ENCODE assay signal across 8 mouse cellular contexts in genomic region chr9:21288404-21289336, GRCm38 (mm10). TPM values are rescaled to one million over a fixed set of nuclear protein-coding genes. Genes with fewer than 3 reads are reported as not detected.
DNase-seq lines count a peak whose midpoint lies in the region; ATAC-seq and TF ChIP-seq lines count a peak whose summit lies in the region.

No protein-coding gene starts in this region.

- H3K9me3 ChIP-seq in heart, embryonic 10.5 days: no peaks in the 10 kb centered on the region
- no peaks in the 10 kb centered on the region for H3K9me3 ChIP-seq in heart, embryonic 13.5 days
- no peaks in the 10 kb centered on the region for H3K9me3 ChIP-seq in liver, embryonic 14.5 days (ENCODE audit: control insufficient read depth, low read length)

- intact Hi-C loops in heart, postnatal 36 days (cut with DNase I): no loop called here

- peak overlapping the region; percentile 92 for H3K4me3 ChIP-seq in heart, embryonic 10.5 days
- peak overlapping the region; percentile 90 for H3K4me3 ChIP-seq in heart, embryonic 13.5 days
- peak overlapping the region; percentile 92 for H3K4me3 ChIP-seq in liver, embryonic 14.5 days (ENCODE audit: insufficient read depth in 1 of 2, low read depth in 2 of 2, low read length in 2 of 2)

- 73% methylated on average over 13 of the region's 13 CpGs for WGBS in heart, embryonic 10.5 days
- WGBS in heart, embryonic 13.5 days: 63% methylated on average over 13 of the region's 13 CpGs
- 49% methylated on average over 13 of the region's 13 CpGs for WGBS in liver, embryonic 14.5 days (ENCODE audit: insufficient replicate concordance)

- DNase-seq in heart, embryonic 10.5 days (ENCODE audit: low spot score): no peak
- DNase-seq in heart, postnatal 36 days: no peak
- peak; percentile 57 for DNase-seq in T-cell, adult 2 months (ENCODE audit: low spot score)
- DNase-seq in liver, embryonic 14.5 days (ENCODE audit: low read depth in 3 of 3, low spot score in 3 of 3): no peak
- peak; percentile 34 for DNase-seq in retina, postnatal 1 day
- no peak for DNase-seq in urinary bladder, adult 18-20 months (ENCODE audit: low spot score in 2 of 2)

- peaks cover 33% of the 10 kb centered on the region for H3K36me3 ChIP-seq in heart, embryonic 10.5 days
- peaks cover 27% of the 10 kb centered on the region for H3K36me3 ChIP-seq in heart, embryonic 13.5 days
- H3K36me3 ChIP-seq in liver, embryonic 14.5 days (replicated peaks; ENCODE audit: control insufficient read depth, insufficient read depth, low read depth): peaks cover 29% of the 10 kb centered on the region

- peak overlapping the region; percentile 79 for H3K9ac ChIP-seq in heart, embryonic 13.5 days
- peak overlapping the region; percentile 96 for H3K9ac ChIP-seq in liver, embryonic 14.5 days (replicated peaks)

- H3K27ac ChIP-seq in heart, embryonic 10.5 days: peak overlapping the region; percentile 92
- peak overlapping the region; percentile 90 for H3K27ac ChIP-seq in heart, embryonic 13.5 days (replicated peaks)
- peak overlapping the region; percentile 87 for H3K27ac ChIP-seq in liver, embryonic 14.5 days

- TF ChIP-seq CTCF in liver, embryonic 14.5 days (IDR thresholded peaks at IDR 0.05; ENCODE audit: low read depth): no peak

- peaks cover 38% of the 10 kb centered on the region for H3K4me1 ChIP-seq in heart, embryonic 10.5 days
- peaks cover 42% of the 10 kb centered on the region for H3K4me1 ChIP-seq in heart, embryonic 13.5 days
- H3K4me1 ChIP-seq in liver, embryonic 14.5 days (replicated peaks; ENCODE audit: control insufficient read depth in 2 of 2, insufficient read depth in 2 of 2, low read length in 1 of 2): peaks cover 27% of the 10 kb centered on the region in 2 experiments

- H3K27me3 ChIP-seq in heart, embryonic 10.5 days (ENCODE audit: insufficient read depth, poor library complexity, severe bottlenecking): no peaks in the 10 kb centered on the region
- no peaks in the 10 kb centered on the region for H3K27me3 ChIP-seq in heart, embryonic 13.5 days (replicated peaks)
- H3K27me3 ChIP-seq in liver, embryonic 14.5 days (ENCODE audit: control insufficient read depth, insufficient read depth, low read length): no peaks in the 10 kb centered on the region

- peak overlapping the region; percentile 84 for H3K4me2 ChIP-seq in heart, embryonic 13.5 days
- peak overlapping the region; percentile 80 for H3K4me2 ChIP-seq in liver, embryonic 14.5 days (ENCODE audit: low read depth)

- no peak for TF ChIP-seq EP300 in liver, embryonic 14.5 days (IDR thresholded peaks at IDR 0.05; ENCODE audit: low read depth)

- no peak for ATAC-seq in heart, embryonic 13.5 days (ENCODE audit: extremely low read depth, insufficient number of reproducible peaks, low FRiP score, low TSS enrichment)
- no peak for ATAC-seq in liver, embryonic 14.5 days (ENCODE audit: insufficient read depth)
- ATAC-seq in erythroid progenitor cell, adult 5-6 weeks (replicated peaks; ENCODE audit: low FRiP score, poor library complexity, severe bottlenecking): no peak

RNA-seq across cellular contexts. Expression of gene Kri1, which starts 0.9 kb away (rescaled TPM):
- 14.5 and 21.3 TPM in 2 replicates for polyA plus RNA-seq in heart, embryonic 10.5 days (2016; fragmentation: Nextera tagmentation; extraction: Ambion mirVana)
- 10 to 100 TPM; 16.5 to 18.0 TPM for total RNA-seq in heart, postnatal 36 days (2021)
- polyA plus RNA-seq in heart, embryonic 13.5 days (2015; fragmentation: Nextera tagmentation; extraction: Ambion mirVana): 12.7 and 13.2 TPM in 2 replicates
- polyA plus RNA-seq in liver, embryonic 14.5 days (2012; rRNA removed): 14.4 and 21.9 TPM in 2 replicates
- 3.9 and 5.0 TPM in 2 replicates for polyA plus RNA-seq in liver, embryonic 14.5 days (2014; fragmentation: Nextera tagmentation; extraction: Ambion mirVana)
- total RNA-seq in erythroid progenitor cell, adult 5-6 weeks (2015; ENCODE audit: low replicate concordance): 19.7 and 49.4 TPM in 2 replicates
- 18.2 and 48.8 TPM in 2 replicates for total RNA-seq in erythroid progenitor cell, adult 5-6 weeks (2017; ENCODE audit: low replicate concordance)

RNA-seq across cellular contexts. Expression of gene Cdkn2d, which starts 2.5 kb away (rescaled TPM):
- polyA plus RNA-seq in heart, embryonic 10.5 days (2016; fragmentation: Nextera tagmentation; extraction: Ambion mirVana): 69.0 and 93.4 TPM in 2 replicates
- 10 to 100 TPM; 15.9 to 18.4 TPM for total RNA-seq in heart, postnatal 36 days (2021)
- 80.4 and 101 TPM in 2 replicates for polyA plus RNA-seq in heart, embryonic 13.5 days (2015; fragmentation: Nextera tagmentation; extraction: Ambion mirVana)
- polyA plus RNA-seq in liver, embryonic 14.5 days (2012; rRNA removed): 70.5 and 74.4 TPM in 2 replicates
- polyA plus RNA-seq in liver, embryonic 14.5 days (2014; fragmentation: Nextera tagmentation; extraction: Ambion mirVana): 116 and 119 TPM in 2 replicates
- 305 and 325 TPM in 2 replicates for total RNA-seq in erythroid progenitor cell, adult 5-6 weeks (2015; ENCODE audit: low replicate concordance)
- 151 and 194 TPM in 2 replicates for total RNA-seq in erythroid progenitor cell, adult 5-6 weeks (2017; ENCODE audit: low replicate concordance)

RNA-seq across cellular contexts. Expression of gene Ap1m2, which starts 23.5 kb away (rescaled TPM):
- polyA plus RNA-seq in heart, embryonic 10.5 days (2016; fragmentation: Nextera tagmentation; extraction: Ambion mirVana): 2.0 and 6.1 TPM in 2 replicates
- not detected for total RNA-seq in heart, postnatal 36 days (2021)
- polyA plus RNA-seq in heart, embryonic 13.5 days (2015; fragmentation: Nextera tagmentation; extraction: Ambion mirVana): 1.7 and 2.1 TPM in 2 replicates
- polyA plus RNA-seq in liver, embryonic 14.5 days (2012; rRNA removed): 0.06 and 0.07 TPM in 2 replicates
- 0.16 and 0.24 TPM in 2 replicates for polyA plus RNA-seq in liver, embryonic 14.5 days (2014; fragmentation: Nextera tagmentation; extraction: Ambion mirVana)
- 0.36 and 0.84 TPM in 2 replicates for total RNA-seq in erythroid progenitor cell, adult 5-6 weeks (2015; ENCODE audit: low replicate concordance)
- total RNA-seq in erythroid progenitor cell, adult 5-6 weeks (2017; ENCODE audit: low replicate concordance): not detected in 2 replicates

RNA-seq across cellular contexts. Expression of gene Atg4d, which starts 23.6 kb away (rescaled TPM):
- 50.6 and 57.9 TPM in 2 replicates for polyA plus RNA-seq in heart, embryonic 10.5 days (2016; fragmentation: Nextera tagmentation; extraction: Ambion mirVana)
- total RNA-seq in heart, postnatal 36 days (2021): 10 to 100 TPM; 78.0 to 99.6 TPM
- polyA plus RNA-seq in heart, embryonic 13.5 days (2015; fragmentation: Nextera tagmentation; extraction: Ambion mirVana): 41.6 and 51.4 TPM in 2 replicates
- polyA plus RNA-seq in liver, embryonic 14.5 days (2012; rRNA removed): 21.5 and 38.9 TPM in 2 replicates
- 69.3 and 78.1 TPM in 2 replicates for polyA plus RNA-seq in liver, embryonic 14.5 days (2014; fragmentation: Nextera tagmentation; extraction: Ambion mirVana)
- 49.4 and 49.5 TPM in 2 replicates for total RNA-seq in erythroid progenitor cell, adult 5-6 weeks (2015; ENCODE audit: low replicate concordance)
- total RNA-seq in erythroid progenitor cell, adult 5-6 weeks (2017; ENCODE audit: low replicate concordance): 73.9 and 162 TPM in 2 replicates

RNA-seq across cellular contexts. Expression of gene Slc44a2, which starts 31.8 kb away (rescaled TPM):
- polyA plus RNA-seq in heart, embryonic 10.5 days (2016; fragmentation: Nextera tagmentation; extraction: Ambion mirVana): 69.2 and 70.4 TPM in 2 replicates
- 100 to 1,000 TPM; 118 to 124 TPM for total RNA-seq in heart, postnatal 36 days (2021)
- 56.9 and 60.3 TPM in 2 replicates for polyA plus RNA-seq in heart, embryonic 13.5 days (2015; fragmentation: Nextera tagmentation; extraction: Ambion mirVana)
- 10.0 TPM in 2 replicates for polyA plus RNA-seq in liver, embryonic 14.5 days (2012; rRNA removed)
- 11.6 and 12.7 TPM in 2 replicates for polyA plus RNA-seq in liver, embryonic 14.5 days (2014; fragmentation: Nextera tagmentation; extraction: Ambion mirVana)
- total RNA-seq in erythroid progenitor cell, adult 5-6 weeks (2015; ENCODE audit: low replicate concordance): 15.9 and 35.7 TPM in 2 replicates
- 14.4 and 22.3 TPM in 2 replicates for total RNA-seq in erythroid progenitor cell, adult 5-6 weeks (2017; ENCODE audit: low replicate concordance)

Comparison
In these comparisons a context has a peak if more than half of its experiments do, and no peak if none do; other contexts are left out.
1. DNase-seq: peak in T-cell, adult 2 months (single experiment) and retina, postnatal 1 day (single experiment); none in heart, embryonic 10.5 days (single experiment), heart, postnatal 36 days (0 of 2), liver, embryonic 14.5 days (0 of 3) and urinary bladder, adult 18-20 months (0 of 2).
2. Peak in every context shown above with its lines, with median percentiles within 50 percentile points of each other: H3K27ac ChIP-seq and H3K4me3 ChIP-seq.